Mouse (Mus musculus) lung, embryonic 16.5 days (tissue): ENCODE results near the gene Pgp. TPM values are rescaled to one million over a fixed set of nuclear protein-coding genes. Genes with fewer than 3 reads are reported as not detected.

ENCODE experiments used
- ATAC-seq: fragments of 200-750 bp; cut with Nextera tagmentation; 2 replicates; pipeline ENCODE4 v1.8.0; 2017; ENCODE audit warnings: low read depth, mild to moderate bottlenecking, moderate library complexity
- H3K27ac ChIP-seq: fragments of 300-500 bp; sonication (generic); 2 replicates; pipeline ENCODE4 v1.5.1; 2014; ENCODE audit warnings: mild to moderate bottlenecking, control low read depth, low read length
- H3K27me3 ChIP-seq: fragments of 300-500 bp; sonication (generic); 2 replicates; pipeline ENCODE4 v1.6.1; 2014; ENCODE audit warnings: low read depth, low read length, mixed read lengths; ENCODE audit not compliant: control insufficient read depth, insufficient read depth
- H3K36me3 ChIP-seq: fragments of 300-500 bp; sonication (generic); 2 replicates; pipeline ENCODE4 v1.6.1; 2014; ENCODE audit warnings: low read length; ENCODE audit not compliant: control insufficient read depth, insufficient read depth
- H3K4me1 ChIP-seq: fragments of 300-500 bp; sonication (generic); replicated peaks from 2 replicates; pipeline ENCODE4 v1.6.1; 2014; ENCODE audit warnings: low read length, mixed read lengths; ENCODE audit not compliant: control insufficient read depth, insufficient read depth
- H3K4me2 ChIP-seq: fragments of 300-500 bp; sonication (generic); 2 replicates; pipeline ENCODE4 v1.6.1; 2014; ENCODE audit warnings: low read depth, low read length, control low read depth
- H3K4me3 ChIP-seq: fragments of 300-500 bp; sonication (generic); 2 replicates; pipeline ENCODE4 v1.5.1; 2014; ENCODE audit warnings: mild to moderate bottlenecking, low read length, control low read depth
- H3K9ac ChIP-seq: fragments of 300-500 bp; sonication (generic); 2 replicates; pipeline ENCODE4 v1.6.1; 2014; ENCODE audit warnings: low read length, control low read depth
- H3K9me3 ChIP-seq: fragments of 300-500 bp; sonication (generic); 2 replicates; pipeline ENCODE4 v1.6.1; 2016; ENCODE audit warnings: low read length; ENCODE audit not compliant: control insufficient read depth
- WGBS: fragments of 180-500 bp; shearing (Covaris S2); extraction: QIAGEN DNeasy Blood & Tissue Kit; methylation state at CpG from one replicate; pipeline ENCODE4 v1.1.7; 2014; 5-methylcytosine and 5-hydroxymethylcytosine counted together
- polyA plus RNA-seq: library from polyadenylated mRNA; unstranded; fragments of >200 nt; fragmentation: Nextera tagmentation; extraction: Ambion mirVana; gene quantifications from 2 replicates; pipeline ENCODE4 v1.2.1, GENCODE M21; 2015

Pgp gene
- polyA plus RNA-seq, 1 experiment from 2014 or later = 50.6 TPM

- Histone ChIP-seq H3K9ac (no peak overlapping the region), H3K27me3 (no peaks in the 10 kb centered on the region), H3K4me3 (no peak overlapping the region), H3K27ac (no peak overlapping the region), H3K36me3 (peaks cover 21% of the 10 kb centered on the region), H3K4me1 (no peaks in the 10 kb centered on the region), H3K4me2 (no peak overlapping the region), H3K9me3 (no peaks in the 10 kb centered on the region)
- WGBS = 60% methylated on average over 5 of the region's 5 CpGs
- ATAC-seq = 0 out of 2 replicates have a peak, but pooled peaks have one; percentile 27
Observed at GRCm38 (mm10) chr17:24437016-24437415, 33.2 kb upstream of the Pgp start.

GRCm38 (mm10) chr17:24440377-24440776 is 29.8 kb upstream of the Pgp start:
- Histone ChIP-seq H3K4me2 (no peak overlapping the region), H3K9me3 (no peaks in the 10 kb centered on the region), H3K9ac (no peak overlapping the region), H3K27ac (no peak overlapping the region), H3K4me1 (no peaks in the 10 kb centered on the region), H3K4me3 (no peak overlapping the region), H3K27me3 (no peaks in the 10 kb centered on the region), H3K36me3 (peaks cover 28% of the 10 kb centered on the region)
- 87% methylated on average over 8 of the region's 8 CpGs for WGBS
- ATAC-seq = no peak

- peaks cover 33% of the 10 kb centered on the region for H3K36me3 ChIP-seq
- WGBS = 46% methylated on average over 2 of the region's 2 CpGs
- no peak for ATAC-seq
Observed at GRCm38 (mm10) chr17:24441148-24441547, 29.0 kb upstream of the Pgp start.

GRCm38 (mm10) chr17:24442107-24442506 is 28.1 kb upstream of the Pgp start:
- Histone ChIP-seq H3K9me3 (no peaks in the 10 kb centered on the region), H3K9ac (no peak overlapping the region), H3K4me3 (no peak overlapping the region), H3K4me1 (no peaks in the 10 kb centered on the region), H3K27me3 (no peaks in the 10 kb centered on the region), H3K36me3 (peaks cover 41% of the 10 kb centered on the region), H3K4me2 (no peak overlapping the region), H3K27ac (no peak overlapping the region)
- 88% methylated on average over 14 of the region's 14 CpGs for WGBS
- peak; percentile 14; the same call in 1 of the 2 replicates for ATAC-seq

More at GRCm38 (mm10) chr17:24441148-24441547, 29.0 kb upstream of the Pgp start:
- Histone ChIP-seq H3K4me2 (no peak overlapping the region), H3K4me1 (no peaks in the 10 kb centered on the region), H3K9me3 (no peaks in the 10 kb centered on the region), H3K27me3 (no peaks in the 10 kb centered on the region), H3K4me3 (no peak overlapping the region), H3K9ac (no peak overlapping the region), H3K27ac (no peak overlapping the region)

GRCm38 (mm10) chr17:24442632-24443155 is 27.5 kb upstream of the Pgp start, which contains the start of gene Dnase1l2:
TSS of gene Dnase1l2 (minus strand) at chr17:24443105.
- 75% methylated on average over 7 of the region's 7 CpGs for WGBS
- ATAC-seq = no peak

GRCm38 (mm10) chr17:24443409-24443808 is 26.8 kb upstream of the Pgp start:
- no peak for ATAC-seq
- no peaks in the 10 kb centered on the region for H3K4me1 ChIP-seq
- no peaks in the 10 kb centered on the region for H3K27me3 ChIP-seq
- H3K4me3 ChIP-seq = no peak overlapping the region
- peaks cover 46% of the 10 kb centered on the region for H3K36me3 ChIP-seq
- no peak overlapping the region for H3K4me2 ChIP-seq
- H3K9ac ChIP-seq = no peak overlapping the region
- no peaks in the 10 kb centered on the region for H3K9me3 ChIP-seq
- H3K27ac ChIP-seq = no peak overlapping the region
- 92% methylated on average over 4 of the region's 4 CpGs for WGBS

More at GRCm38 (mm10) chr17:24442632-24443155, 27.5 kb upstream of the Pgp start, which contains the start of gene Dnase1l2:
- Histone ChIP-seq H3K36me3 (peaks cover 47% of the 10 kb centered on the region), H3K4me3 (no peak within 1 kb of the TSS), H3K9me3 (no peaks in the 10 kb centered on the region), H3K27me3 (no peaks in the 10 kb centered on the region), H3K4me1 (no peaks in the 10 kb centered on the region), H3K27ac (no peak within 1 kb of the TSS), H3K9ac (no peak within 1 kb of the TSS), H3K4me2 (no peak within 1 kb of the TSS)

GRCm38 (mm10) chr17:24446590-24446989 is 23.6 kb upstream of the Pgp start:
- Histone ChIP-seq H3K9me3 (no peaks in the 10 kb centered on the region), H3K27ac (no peak overlapping the region), H3K4me1 (no peaks in the 10 kb centered on the region), H3K36me3 (peaks cover 42% of the 10 kb centered on the region), H3K9ac (no peak overlapping the region), H3K4me3 (no peak overlapping the region), H3K4me2 (no peak overlapping the region), H3K27me3 (no peaks in the 10 kb centered on the region)
- ATAC-seq = no peak
- 94% methylated on average over 8 of the region's 8 CpGs for WGBS

- no peak overlapping the region for H3K27ac ChIP-seq
- ATAC-seq = no peak
- 87% methylated on average over 6 of the region's 6 CpGs for WGBS
- H3K9me3 ChIP-seq = no peaks in the 10 kb centered on the region
- H3K4me1 ChIP-seq = peaks cover 11% of the 10 kb centered on the region
- no peaks in the 10 kb centered on the region for H3K27me3 ChIP-seq
- H3K4me2 ChIP-seq = no peak overlapping the region
- no peak overlapping the region for H3K4me3 ChIP-seq
- H3K36me3 ChIP-seq = peaks cover 34% of the 10 kb centered on the region
- H3K9ac ChIP-seq = no peak overlapping the region
Observed at GRCm38 (mm10) chr17:24449507-24449906, 20.7 kb upstream of the Pgp start.

GRCm38 (mm10) chr17:24451220-24451619 is 19.0 kb upstream of the Pgp start:
- no peak for ATAC-seq
- no peak overlapping the region for H3K27ac ChIP-seq
- WGBS = 94% methylated on average over 6 of the region's 6 CpGs
- no peaks in the 10 kb centered on the region for H3K9me3 ChIP-seq
- H3K36me3 ChIP-seq = peaks cover 29% of the 10 kb centered on the region
- no peak overlapping the region for H3K4me2 ChIP-seq
- H3K4me1 ChIP-seq = peaks cover 11% of the 10 kb centered on the region
- no peak overlapping the region for H3K4me3 ChIP-seq
- H3K27me3 ChIP-seq = no peaks in the 10 kb centered on the region
- no peak overlapping the region for H3K9ac ChIP-seq
